Mouse (Mus musculus): ENCODE data around the gene Acss1.

GRCm38 (mm10) chr2:150621698-150622097 is 46.6 kb downstream of the Acss1 start:
- TF ChIP-seq CTCF (conservative IDR thresholded peaks at IDR 0.05; ENCODE audit: low read length) (no peak), NANOG (IDR thresholded peaks at IDR 0.05; ENCODE audit: borderline replicate concordance, low read length) (no peak), POU5F1 (IDR thresholded peaks at IDR 0.05; ENCODE audit: borderline replicate concordance, low read length) (no peak)

All from E14TG2a.4 (cell line).